Mouse (Mus musculus) left cerebral cortex, adult 9 months (tissue): ENCODE results near the gene Sipa1l1.

Source experiments
- DNase-seq, 2 experiments: peaks; one replicate each; pipeline ENCODE4 v3.0.0; 2022; ENCODE audit warnings: low spot score in 2 of 2

Sipa1l1 gene

DNA sequence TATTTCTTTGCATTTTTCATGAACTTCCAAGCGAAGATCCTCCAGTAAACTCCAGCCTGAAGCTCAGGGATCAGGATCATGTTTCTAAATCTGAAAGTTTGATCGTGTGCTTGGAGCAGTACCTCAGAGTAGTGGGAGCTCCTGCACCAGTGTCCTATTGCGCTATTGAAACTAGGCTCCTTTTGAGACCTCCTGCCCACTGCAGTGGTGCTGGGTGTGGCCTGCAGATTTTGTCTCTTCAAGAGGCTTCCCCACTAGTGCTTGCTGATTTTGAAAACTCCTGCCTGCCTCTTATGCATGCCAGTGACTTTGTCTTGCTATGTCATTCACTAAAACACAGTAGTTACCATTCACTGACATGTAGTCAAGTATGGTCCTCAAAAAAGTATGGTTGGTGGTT is 213.8 kb downstream of the Sipa1l1 start:
- no peak for DNase-seq

DNA sequence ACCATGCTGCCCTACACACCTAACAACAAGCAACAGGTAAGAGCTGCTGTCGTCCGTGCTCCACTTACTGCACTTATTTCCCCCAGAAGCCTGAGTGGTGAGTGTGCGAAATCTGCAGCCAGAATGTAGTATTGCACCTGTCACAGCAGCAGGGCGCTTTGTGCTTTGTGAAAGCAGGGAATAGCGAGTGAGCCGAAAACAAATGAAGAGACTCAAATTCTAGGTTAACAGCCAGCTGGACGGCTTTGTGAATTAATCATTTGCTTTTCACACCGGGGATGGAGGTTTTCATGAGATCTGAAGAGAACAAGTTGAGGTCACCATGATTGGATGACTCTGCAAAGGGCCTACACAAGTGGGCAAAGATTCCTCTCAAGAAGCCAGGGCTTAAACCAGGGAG is 215.6 kb downstream of the Sipa1l1 start:
- no peak for DNase-seq

DNA sequence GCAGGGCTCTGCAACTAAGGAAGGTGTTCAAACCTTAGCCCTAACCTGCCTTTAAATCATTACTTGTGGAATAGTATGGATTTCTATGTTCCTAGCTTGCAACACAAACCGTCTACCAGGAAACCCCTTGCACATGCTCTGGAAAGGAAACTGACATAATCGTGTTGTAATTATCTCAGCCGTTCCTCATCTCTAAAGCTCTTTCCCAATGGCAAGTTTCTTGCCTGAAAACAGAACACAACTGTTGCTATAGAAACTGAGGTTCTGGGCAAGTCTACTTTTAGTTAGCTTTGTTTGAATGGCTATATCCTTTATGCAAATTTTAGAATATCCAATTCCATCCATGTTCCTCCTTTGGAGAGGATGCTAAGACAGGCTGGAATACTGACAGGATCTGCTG is 217.9 kb downstream of the Sipa1l1 start:
- no peak for DNase-seq

GRCm38 (mm10) chr12:82387647-82388046 is 218.5 kb downstream of the Sipa1l1 start:
- DNase-seq: peak; percentile 55 to 83

GRCm38 (mm10) chr12:82388144-82388543 is 219.0 kb downstream of the Sipa1l1 start:
- no peak for DNase-seq

- DNase-seq: peak in 1 of 2 experiments; percentile 70
These were observed 225.2 kb downstream of the Sipa1l1 start for GRCm38 (mm10) chr12:82394118-82394861.

GRCm38 (mm10) chr12:82395194-82395593 is 226.1 kb downstream of the Sipa1l1 start:
- DNase-seq: no peak

DNA sequence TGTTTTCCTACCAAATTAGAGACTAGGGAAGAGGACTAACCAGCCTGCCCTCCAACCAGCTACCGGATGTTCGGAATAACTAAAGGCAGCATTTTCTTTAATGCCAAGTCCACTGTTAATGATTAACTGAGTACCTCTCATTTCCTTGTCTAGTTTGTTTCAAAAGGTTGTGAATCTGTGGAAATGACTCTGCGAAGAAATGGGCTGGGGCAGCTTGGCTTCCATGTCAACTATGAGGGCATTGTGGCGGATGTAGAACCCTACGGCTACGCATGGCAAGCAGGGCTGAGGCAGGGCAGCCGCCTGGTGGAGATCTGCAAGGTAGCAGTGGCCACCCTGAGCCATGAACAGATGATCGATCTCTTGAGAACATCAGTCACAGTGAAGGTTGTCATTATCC is 228.1 kb downstream of the Sipa1l1 start:
- DNase-seq: no peak

DNA sequence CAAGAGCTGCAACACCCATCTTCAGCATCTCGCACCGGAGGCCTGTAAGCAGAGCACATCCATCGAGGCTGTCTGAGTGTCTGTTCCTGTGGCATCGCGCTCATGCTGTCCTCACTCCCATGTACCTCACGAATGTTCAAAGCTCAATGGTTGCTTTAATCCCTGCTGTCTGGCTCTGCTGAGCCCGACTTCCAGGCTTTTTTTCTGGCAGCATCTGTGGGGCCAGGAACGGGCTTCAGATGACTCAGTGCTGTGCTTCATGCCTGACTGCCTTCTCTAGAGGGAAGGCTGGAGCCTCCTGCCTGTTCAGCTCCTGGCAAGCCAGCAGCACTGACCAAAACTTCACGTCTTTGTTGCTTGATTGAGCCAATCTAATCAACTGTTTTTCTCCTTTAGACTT is 228.6 kb downstream of the Sipa1l1 start:
- DNase-seq: peak in 1 of 2 experiments; percentile 60

DNA sequence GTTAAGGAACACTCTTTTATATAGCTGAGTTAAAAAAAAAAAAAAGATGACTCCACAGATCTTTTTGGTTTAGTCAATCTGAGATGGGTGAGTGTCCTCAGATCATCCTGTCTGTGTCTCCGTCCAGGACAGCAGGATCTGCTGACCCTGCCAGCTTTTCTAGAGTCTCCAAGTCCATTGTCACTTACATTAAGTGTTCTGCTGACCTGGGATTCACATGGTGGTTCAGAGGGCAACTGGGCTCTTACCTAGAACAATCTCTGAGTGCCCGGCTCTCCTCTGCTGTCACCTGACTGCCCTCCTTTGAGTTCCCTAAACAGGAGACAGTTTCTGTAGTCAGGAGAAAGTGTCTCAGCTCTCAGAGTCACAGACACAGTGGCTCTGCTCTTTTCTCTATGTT is 229.8 kb downstream of the Sipa1l1 start:
- no peak for DNase-seq

DNA sequence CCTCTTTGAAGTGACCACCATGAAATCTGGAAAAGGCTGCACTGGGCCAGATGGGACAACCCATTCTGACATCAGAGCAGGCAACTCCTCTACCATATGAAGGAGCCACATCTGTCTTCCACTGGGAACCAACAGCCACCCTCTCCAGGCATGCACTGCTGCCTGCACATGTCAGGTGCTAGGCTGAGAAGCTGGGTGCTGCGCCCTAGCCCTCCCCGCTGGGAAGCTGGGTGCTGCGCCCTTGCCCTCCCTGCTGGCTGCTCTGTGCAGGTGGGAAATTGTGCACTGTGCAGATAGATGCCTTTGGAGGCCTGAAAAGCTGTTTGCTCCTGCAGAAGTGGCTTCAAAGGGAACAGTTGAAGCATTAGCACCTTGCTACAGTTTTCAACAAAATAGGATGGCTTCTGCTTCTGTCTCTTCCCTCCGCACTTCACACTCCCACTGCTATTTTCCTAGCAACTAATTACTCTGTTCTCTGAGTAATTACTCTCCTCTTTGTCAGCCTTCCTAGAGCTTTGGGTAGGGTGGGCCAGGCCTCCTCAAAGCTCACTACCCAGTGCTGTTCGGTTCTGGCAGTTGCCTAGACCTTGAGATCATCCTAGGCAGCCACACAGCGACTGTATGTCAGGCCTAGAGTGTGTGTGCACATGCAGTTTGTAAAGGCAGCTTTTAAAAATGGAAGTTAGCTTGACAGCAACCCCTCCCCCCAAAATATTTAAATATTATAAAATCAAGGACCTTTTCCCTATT is 231.0 kb downstream of the Sipa1l1 start:
- DNase-seq: peak; percentile 35 to 74

GRCm38 (mm10) chr12:82400783-82401182 is 231.7 kb downstream of the Sipa1l1 start:
- DNase-seq: no peak

DNA sequence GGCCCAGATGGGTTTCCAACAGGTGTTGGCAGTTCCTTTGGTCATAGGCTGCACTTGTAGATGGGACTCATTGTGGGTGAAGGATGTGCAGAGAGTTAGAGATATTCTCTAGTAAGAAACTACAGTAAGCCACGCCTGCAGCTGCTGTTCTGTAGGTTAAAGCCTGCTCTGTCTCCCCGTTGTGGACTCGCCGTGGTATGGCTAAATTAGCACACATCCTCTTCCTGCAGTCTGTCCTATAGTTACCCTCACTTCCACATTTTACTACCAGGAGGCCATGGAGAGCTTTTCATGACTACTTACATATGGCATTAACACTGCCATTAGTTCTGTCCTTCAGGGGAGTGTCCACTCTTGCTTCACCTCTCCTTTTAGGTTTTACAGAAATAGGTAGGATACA is 232.3 kb downstream of the Sipa1l1 start:
- DNase-seq: no peak

- no peak for DNase-seq
These were observed 233.5 kb downstream of the Sipa1l1 start for GRCm38 (mm10) chr12:82402635-82403034.

- DNase-seq: no peak
These were observed 238.6 kb downstream of the Sipa1l1 start for GRCm38 (mm10) chr12:82407531-82408255.

DNA sequence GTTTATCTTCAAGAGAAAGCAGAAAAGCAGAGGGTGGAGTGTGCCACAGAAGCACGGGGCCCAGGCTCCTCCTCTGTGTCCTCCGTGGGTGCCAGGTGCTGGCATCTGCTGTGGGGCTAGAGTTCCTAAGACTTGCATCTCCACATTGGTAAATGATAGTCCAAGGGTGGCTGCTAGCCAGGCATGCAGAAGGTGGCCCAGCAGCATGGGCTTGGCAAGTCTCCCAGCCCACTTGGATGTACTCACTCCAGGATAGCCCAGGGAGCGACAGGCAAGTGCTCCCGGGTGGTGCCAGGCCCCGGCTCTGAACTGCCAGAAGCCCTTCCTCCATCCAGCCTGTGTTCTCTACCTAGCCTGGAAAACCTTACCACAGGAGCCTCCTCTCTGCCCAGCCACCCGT is 239.4 kb downstream of the Sipa1l1 start:
- no peak for DNase-seq

GRCm38 (mm10) chr12:82409686-82410472 is 240.8 kb downstream of the Sipa1l1 start:
- DNase-seq: no peak

- DNase-seq: peak in 1 of 2 experiments; percentile 70
These were observed 243.3 kb downstream of the Sipa1l1 start for GRCm38 (mm10) chr12:82412291-82413032.

DNA sequence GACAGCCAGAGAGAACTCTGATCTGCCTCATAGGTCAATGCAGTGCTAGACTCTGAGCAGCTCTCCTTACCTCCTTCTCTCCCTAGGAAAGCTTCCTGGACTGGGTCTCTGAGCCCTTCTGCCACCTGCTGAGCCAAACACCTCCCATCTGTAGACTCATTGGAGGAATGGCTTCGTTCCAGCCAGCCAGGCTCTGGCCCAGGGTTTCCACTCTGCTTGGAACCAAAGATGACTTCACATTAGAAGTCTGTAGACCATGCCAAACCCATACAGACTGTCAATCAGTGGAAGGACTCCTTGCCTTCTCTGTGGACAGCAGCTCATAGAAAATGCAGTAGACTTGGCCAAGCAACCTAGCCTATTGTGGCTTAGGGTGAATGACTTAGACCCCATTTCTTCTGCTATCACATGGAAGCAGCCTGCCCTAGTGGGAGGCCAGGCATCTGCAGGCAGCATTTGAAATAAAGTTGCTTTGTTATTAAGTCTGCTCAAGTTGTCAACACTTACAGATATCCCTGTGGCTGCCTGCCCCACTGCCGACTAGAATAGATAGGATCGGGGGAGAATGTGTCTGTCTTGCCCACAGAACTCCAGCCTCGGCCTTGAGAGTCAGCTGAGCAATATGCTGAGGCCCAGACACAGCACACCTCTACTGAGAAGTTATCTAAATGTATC is 246.7 kb downstream of the Sipa1l1 start:
- DNase-seq: peak in 1 of 2 experiments; percentile 52

DNA sequence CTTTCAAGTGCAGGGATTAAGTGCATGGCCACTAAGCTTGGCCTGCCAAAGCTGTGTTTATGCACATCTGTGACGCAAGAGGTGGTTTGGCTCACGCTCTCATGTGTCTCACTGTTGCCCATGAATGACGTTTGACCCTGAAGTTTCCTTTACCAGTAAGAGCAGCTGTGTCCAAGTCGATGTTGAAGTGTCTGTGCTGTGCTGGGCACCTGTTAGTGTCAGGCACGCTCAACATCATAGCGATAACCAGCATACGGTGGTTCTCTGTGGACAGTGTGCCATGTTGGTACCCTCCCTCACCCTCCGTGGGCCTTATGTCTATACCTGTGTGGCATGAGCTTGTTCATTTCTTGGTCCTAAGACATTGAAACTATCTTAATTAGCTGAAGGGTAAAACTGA is 249.9 kb downstream of the Sipa1l1 start:
- DNase-seq: no peak
